Mouse (Mus musculus): ENCODE measurements around the gene Scn10a. TPM values are rescaled to one million over a fixed set of nuclear protein-coding genes. Genes with fewer than 3 reads are reported as not detected.
A peak's percentile ranks its signal among the peaks of the same experiment; 100 is the strongest.

Scn10a gene
- polyA plus RNA-seq, 1 experiment from 2014 or later, result not detected

DNA sequence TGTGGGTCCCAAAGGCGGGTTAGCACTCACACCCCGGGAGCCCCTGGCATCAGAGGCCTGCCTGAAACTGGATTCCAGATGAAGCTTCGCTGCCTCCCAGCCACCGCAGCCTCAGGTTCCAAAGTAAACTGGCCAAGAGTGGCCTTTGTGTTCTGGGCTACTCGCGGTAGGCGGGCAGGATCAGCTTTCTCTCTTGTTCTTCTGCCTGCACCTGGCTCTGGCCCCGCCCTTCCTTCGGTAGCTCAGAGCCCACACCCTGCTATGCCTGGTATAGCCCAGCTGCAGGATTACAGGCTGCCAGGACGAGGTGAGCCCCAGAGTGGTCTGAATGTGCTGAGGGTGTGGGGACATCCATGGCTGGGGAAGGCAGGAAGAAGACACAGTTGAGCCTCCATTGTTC is 152.9 kb downstream of the Scn10a start:
- DNase-seq (ENCODE audit: low spot score), result peak; percentile 64
- Histone ChIP-seq H3K9ac (ENCODE audit: low read depth, low read length) (no peak overlapping the region), H3K4me2 (ENCODE audit: low read length) (no peak overlapping the region), H3K27me3 (ENCODE audit: insufficient read depth, low read length) (peaks cover 12% of the 10 kb centered on the region; the same call in 1 of the 2 replicates), H3K9me3 (replicated peaks; ENCODE audit: low read length) (no peaks in the 10 kb centered on the region), H3K27ac (no peak overlapping the region), H3K4me3 (replicated peaks; ENCODE audit: low read depth, low read length) (no peak overlapping the region), H3K4me1 (replicated peaks; ENCODE audit: insufficient read depth, low read length) (no peaks in the 10 kb centered on the region; the same call in 1 of the 2 replicates), H3K36me3 (ENCODE audit: insufficient read depth, low read length) (no peaks in the 10 kb centered on the region)
- no peak for ATAC-seq (replicated peaks; ENCODE audit: low FRiP score, low read depth)
- WGBS, result 21% methylated on average over 10 of the region's 10 CpGs
- no peak for TF ChIP-seq CTCF (IDR thresholded peaks at IDR 0.05; ENCODE audit: low read depth)

DNA sequence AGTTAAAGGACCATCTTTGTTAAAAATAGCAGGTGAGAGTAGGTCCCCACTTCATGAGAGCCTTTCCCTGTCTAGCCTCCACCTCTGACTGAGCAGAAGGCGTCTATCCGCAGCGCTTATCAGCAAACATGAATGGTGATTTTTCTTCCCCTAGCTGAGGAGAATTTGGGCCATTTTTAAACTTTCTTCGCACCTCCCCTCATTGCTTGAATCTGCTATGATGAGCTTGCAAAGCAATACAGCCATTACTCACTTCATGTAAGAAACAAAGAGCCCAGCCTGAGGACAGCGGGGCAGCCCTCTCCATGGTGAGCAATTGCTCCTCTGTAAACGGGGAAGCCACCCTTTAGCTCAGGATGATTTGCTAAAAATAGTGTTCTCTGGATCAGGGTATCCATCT is 154.3 kb downstream of the Scn10a start:
- Histone ChIP-seq H3K4me3 (replicated peaks; ENCODE audit: low read depth, low read length) (no peak overlapping the region), H3K4me2 (ENCODE audit: low read length) (no peak overlapping the region)

DNA sequence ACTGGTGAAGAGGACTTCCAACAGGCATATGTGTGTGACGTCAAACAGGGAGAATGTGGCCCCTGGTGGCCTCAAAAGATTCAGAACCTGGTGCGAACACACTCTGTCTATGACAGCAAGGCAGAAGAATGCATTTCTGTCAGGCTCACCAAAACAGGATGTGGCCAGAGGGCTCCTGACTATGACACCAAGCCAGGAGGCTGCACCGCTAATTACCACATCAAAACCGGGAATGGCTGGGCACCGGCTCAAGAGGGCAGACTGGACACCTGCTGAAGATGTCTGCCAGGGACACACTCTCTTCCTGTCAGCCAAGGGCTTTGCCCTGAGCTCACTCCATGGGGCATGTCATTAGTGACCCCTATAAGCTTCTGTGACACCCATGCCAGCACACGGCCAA is 155.5 kb downstream of the Scn10a start:
- no peak overlapping the region for H3K4me2 ChIP-seq (ENCODE audit: low read length)
- H3K27me3 ChIP-seq (ENCODE audit: insufficient read depth, low read length), result 0 out of 2 replicates have a peak, but pooled peaks cover 2% of the 10 kb centered on the region
- DNase-seq (ENCODE audit: low spot score), result no peak
- no peak for ATAC-seq (replicated peaks; ENCODE audit: low FRiP score, low read depth)
- H3K36me3 ChIP-seq (ENCODE audit: insufficient read depth, low read length), result no peaks in the 10 kb centered on the region
- H3K9me3 ChIP-seq (replicated peaks; ENCODE audit: low read length), result no peaks in the 10 kb centered on the region
- no peak overlapping the region for H3K9ac ChIP-seq (ENCODE audit: low read depth, low read length)
- H3K4me1 ChIP-seq (replicated peaks; ENCODE audit: insufficient read depth, low read length), result no peaks in the 10 kb centered on the region; the same call in 1 of the 2 replicates
- no peak overlapping the region for H3K4me3 ChIP-seq (replicated peaks; ENCODE audit: low read depth, low read length)
- no peak for TF ChIP-seq CTCF (IDR thresholded peaks at IDR 0.05; ENCODE audit: low read depth)
- no peak overlapping the region for H3K27ac ChIP-seq
- WGBS, result 73% methylated on average over 6 of the region's 6 CpGs

More for the DNA sequence above, 154.3 kb downstream of the Scn10a start:
- ATAC-seq (replicated peaks; ENCODE audit: low FRiP score, low read depth) (no peak), DNase-seq (ENCODE audit: low spot score) (no peak)
- Histone ChIP-seq H3K9me3 (replicated peaks; ENCODE audit: low read length) (no peaks in the 10 kb centered on the region), H3K9ac (ENCODE audit: low read depth, low read length) (no peak overlapping the region), H3K4me1 (replicated peaks; ENCODE audit: insufficient read depth, low read length) (no peaks in the 10 kb centered on the region; the same call in 1 of the 2 replicates), H3K27ac (no peak overlapping the region), H3K36me3 (ENCODE audit: insufficient read depth, low read length) (no peaks in the 10 kb centered on the region), H3K27me3 (ENCODE audit: insufficient read depth, low read length) (0 out of 2 replicates have a peak, but pooled peaks cover 2% of the 10 kb centered on the region)
- TF ChIP-seq CTCF (IDR thresholded peaks at IDR 0.05; ENCODE audit: low read depth), result no peak
- WGBS, result 80% methylated on average over 6 of the region's 6 CpGs

DNA sequence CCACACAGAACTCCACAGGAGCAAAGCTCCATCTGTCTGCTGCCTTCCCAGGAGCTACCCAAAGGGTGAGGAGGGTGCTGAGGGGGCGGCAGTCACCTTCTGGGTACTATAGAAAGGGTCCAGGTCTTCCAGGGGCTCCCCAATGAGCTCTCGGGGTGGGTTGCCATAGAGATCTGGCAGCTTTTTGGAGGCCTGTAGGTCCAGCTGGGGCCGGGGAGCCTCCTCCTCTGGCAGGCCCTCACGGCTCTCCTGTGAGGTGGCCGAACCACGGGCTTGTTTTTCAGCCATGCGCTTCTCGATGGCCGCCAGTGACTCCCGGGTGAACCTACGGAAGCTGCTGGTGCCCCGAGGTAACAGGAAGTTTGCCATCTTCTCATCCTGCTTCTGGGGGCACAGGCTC is 156.9 kb downstream of the Scn10a start:
- Histone ChIP-seq H3K27me3 (ENCODE audit: insufficient read depth, low read length) (0 out of 2 replicates have a peak, but pooled peaks cover 2% of the 10 kb centered on the region), H3K4me2 (ENCODE audit: low read length) (no peak overlapping the region), H3K27ac (no peak overlapping the region), H3K9ac (ENCODE audit: low read depth, low read length) (no peak overlapping the region), H3K36me3 (ENCODE audit: insufficient read depth, low read length) (no peaks in the 10 kb centered on the region), H3K4me3 (replicated peaks; ENCODE audit: low read depth, low read length) (no peak overlapping the region), H3K4me1 (replicated peaks; ENCODE audit: insufficient read depth, low read length) (no peaks in the 10 kb centered on the region; the same call in 1 of the 2 replicates), H3K9me3 (replicated peaks; ENCODE audit: low read length) (no peaks in the 10 kb centered on the region)
- WGBS, result 37% methylated on average over 12 of the region's 12 CpGs
- DNase-seq (ENCODE audit: low spot score) (no peak), ATAC-seq (replicated peaks; ENCODE audit: low FRiP score, low read depth) (no peak)
- no peak for TF ChIP-seq CTCF (IDR thresholded peaks at IDR 0.05; ENCODE audit: low read depth)

DNA sequence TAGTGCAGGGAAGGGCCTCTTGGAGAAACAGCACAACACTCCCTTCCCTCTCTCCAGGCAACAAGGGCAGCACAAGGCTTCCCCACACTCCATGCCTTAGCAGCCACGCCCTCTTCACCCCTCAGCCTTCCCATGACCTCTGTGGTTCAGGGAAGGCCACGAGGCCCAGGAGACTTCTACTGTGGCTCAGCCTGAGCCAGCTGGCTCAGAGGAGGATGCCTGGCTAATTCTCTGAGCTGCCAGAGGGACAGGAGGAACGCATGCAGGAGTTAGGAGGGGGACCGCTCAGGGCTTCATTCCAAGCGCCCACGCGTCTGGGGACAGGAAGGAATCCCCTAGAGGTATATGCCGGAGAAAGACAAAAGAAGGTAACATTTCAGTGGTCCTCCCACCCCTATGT is 157.4 kb downstream of the Scn10a start:
- H3K4me2 ChIP-seq (ENCODE audit: low read length), result no peak overlapping the region
- no peak for TF ChIP-seq CTCF (IDR thresholded peaks at IDR 0.05; ENCODE audit: low read depth)
- no peaks in the 10 kb centered on the region; the same call in 1 of the 2 replicates for H3K4me1 ChIP-seq (replicated peaks; ENCODE audit: insufficient read depth, low read length)
- no peaks in the 10 kb centered on the region for H3K9me3 ChIP-seq (replicated peaks; ENCODE audit: low read length)
- 0 out of 2 replicates have a peak, but pooled peaks cover 2% of the 10 kb centered on the region for H3K27me3 ChIP-seq (ENCODE audit: insufficient read depth, low read length)
- WGBS, result 29% methylated on average over 8 of the region's 8 CpGs
- no peak for ATAC-seq (replicated peaks; ENCODE audit: low FRiP score, low read depth)
- no peak overlapping the region for H3K9ac ChIP-seq (ENCODE audit: low read depth, low read length)
- H3K4me3 ChIP-seq (replicated peaks; ENCODE audit: low read depth, low read length), result no peak overlapping the region
- H3K27ac ChIP-seq, result no peak overlapping the region
- H3K36me3 ChIP-seq (ENCODE audit: insufficient read depth, low read length), result no peaks in the 10 kb centered on the region
- peak; percentile 54 for DNase-seq (ENCODE audit: low spot score)

DNA sequence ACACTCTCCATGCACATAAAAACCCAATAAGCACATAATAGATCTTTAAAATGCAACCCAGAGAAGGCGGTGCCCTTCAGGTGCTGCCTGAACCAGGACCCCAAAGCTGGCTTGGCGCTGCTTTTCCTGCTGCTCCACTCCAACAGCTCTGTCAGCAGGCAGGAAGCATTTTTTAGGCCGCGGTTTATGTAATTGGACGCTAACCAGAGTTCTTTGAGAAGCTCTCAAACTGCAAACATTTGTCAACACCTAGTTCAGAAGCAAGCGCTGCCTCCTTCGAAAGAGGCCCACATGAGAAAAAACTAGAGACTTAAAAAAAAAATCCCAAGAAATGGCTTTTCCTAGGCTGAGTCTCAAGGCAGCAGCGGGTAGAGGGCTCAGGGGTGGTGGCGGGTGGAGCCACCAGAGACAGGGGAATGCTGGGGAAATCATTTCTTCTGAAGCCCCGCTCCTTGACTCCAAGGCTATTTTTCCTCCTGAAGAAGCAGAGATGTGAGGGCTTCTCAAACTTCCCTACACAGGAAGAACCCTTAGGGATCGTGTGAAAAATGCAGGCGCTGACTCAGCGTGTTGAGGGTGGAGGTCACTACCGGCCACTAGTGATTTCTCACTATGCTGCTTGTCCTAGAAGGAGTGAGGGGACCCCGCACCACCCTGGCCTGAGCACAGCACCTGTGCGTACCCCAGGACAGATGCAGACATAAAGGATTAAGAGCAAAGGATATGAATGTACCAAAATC is 159.4 kb downstream of the Scn10a start:
- H3K4me2 ChIP-seq (ENCODE audit: low read length), result no peak overlapping the region
- DNase-seq (ENCODE audit: low spot score), result peak; percentile 17
- no peaks in the 10 kb centered on the region for H3K9me3 ChIP-seq (replicated peaks; ENCODE audit: low read length)
- H3K36me3 ChIP-seq (ENCODE audit: insufficient read depth, low read length), result no peaks in the 10 kb centered on the region
- H3K4me3 ChIP-seq (replicated peaks; ENCODE audit: low read depth, low read length), result no peak overlapping the region
- H3K27me3 ChIP-seq (ENCODE audit: insufficient read depth, low read length), result 0 out of 2 replicates have a peak, but pooled peaks cover 2% of the 10 kb centered on the region
- H3K27ac ChIP-seq, result 0 out of 2 replicates have a peak overlapping the region, but pooled peaks have one; percentile 11
- H3K9ac ChIP-seq (ENCODE audit: low read depth, low read length), result no peak overlapping the region
- 62% methylated on average over 16 of the region's 16 CpGs for WGBS
- no peak for TF ChIP-seq CTCF (IDR thresholded peaks at IDR 0.05; ENCODE audit: low read depth)
- no peaks in the 10 kb centered on the region; the same call in 1 of the 2 replicates for H3K4me1 ChIP-seq (replicated peaks; ENCODE audit: insufficient read depth, low read length)
- no peak for ATAC-seq (replicated peaks; ENCODE audit: low FRiP score, low read depth)

Other genes with a start within 250 kb of the Scn10a start
- 0.12 and 0.18 TPM in 2 replicates for gene Scn5a, start 140.3 kb downstream of the Scn10a start, polyA plus RNA-seq (2015; fragmentation: Nextera tagmentation; extraction: Ambion mirVana)
- 0.07 TPM in 1 of 2 replicates, not detected in the other for gene Scn11a, start 106.1 kb upstream of the Scn10a start, polyA plus RNA-seq (2015; fragmentation: Nextera tagmentation; extraction: Ambion mirVana)
- gene Wdr48, start 175.6 kb upstream of the Scn10a start, polyA plus RNA-seq (2015; fragmentation: Nextera tagmentation; extraction: Ambion mirVana), result 30.8 and 31.1 TPM in 2 replicates
- 18.3 and 19.1 TPM in 2 replicates for gene Gorasp1, start 218.2 kb upstream of the Scn10a start, polyA plus RNA-seq (2015; fragmentation: Nextera tagmentation; extraction: Ambion mirVana)
- gene Ttc21a, start 218.3 kb upstream of the Scn10a start, polyA plus RNA-seq (2015; fragmentation: Nextera tagmentation; extraction: Ambion mirVana), result 0.03 and 0.06 TPM in 2 replicates